Mouse (Mus musculus) bone marrow macrophage, adult 2 months (primary cell): ENCODE results near the gene Pqlc2.

Experiments
- CTCF ChIP-seq: IDR thresholded peaks from 2 replicates; pipeline ENCODE4 v1.5.1; 2012; ENCODE audit warnings: low read depth, mild to moderate bottlenecking, low read length, moderate library complexity
- POLR2A ChIP-seq: IDR thresholded peaks from 2 replicates; pipeline ENCODE4 v1.6.1; 2012; ENCODE audit warnings: mild to moderate bottlenecking, low read depth, low read length, borderline replicate concordance

- TF ChIP-seq POLR2A (no peak), CTCF (no peak)
Measured at GRCm38 (mm10) chr4:139272951-139273680, 37.4 kb downstream of the Pqlc2 start.
